Mouse (Mus musculus): ENCODE results near the gene Rars2.

GRCm38 (mm10) chr4:34613571-34614145, 1.1 kb upstream of the Rars2 start:
- TF ChIP-seq CTCF (IDR thresholded peaks at IDR 0.05; ENCODE audit: low read depth, low read length) (no peak), POLR2A (IDR thresholded peaks at IDR 0.05; ENCODE audit: extremely low read depth, insufficient read depth, low read length) (no peak)
